Comparison of ENCODE assay signal across 9 mouse cellular contexts in genomic region chr11:88148638-88149279, GRCm38 (mm10). TPM values are rescaled to one million over a fixed set of nuclear protein-coding genes. Genes with fewer than 3 reads are reported as not detected.
DNase-seq lines count a peak whose midpoint lies in the region; ATAC-seq lines count a peak whose summit lies in the region.
"Had no signal": no experiment of that assay in that cellular context is flagged by ENCODE, and none has a peak within 500 bp of the region (broad histone marks: within the 10 kb centered on the region; RNA-seq: fewer than 3 reads in every experiment).

No protein-coding gene starts in this region.

- no peak overlapping the region for H3K9ac ChIP-seq in embryonic facial prominence, embryonic 15.5 days
- H3K9ac ChIP-seq in midbrain, embryonic 14.5 days (replicated peaks; ENCODE audit: low read length) = 0 out of 2 replicates have a peak overlapping the region, but pooled peaks have one; percentile 16

- no peaks in the 10 kb centered on the region for H3K27me3 ChIP-seq in embryonic facial prominence, embryonic 15.5 days
- no peaks in the 10 kb centered on the region for H3K27me3 ChIP-seq in midbrain, embryonic 14.5 days (ENCODE audit: control insufficient read depth, insufficient read depth, low read length)

- peak; percentile 37 for ATAC-seq in embryonic facial prominence, embryonic 15.5 days (ENCODE audit: insufficient number of reproducible peaks, low FRiP score, low TSS enrichment, low read depth)
- no peak for ATAC-seq in midbrain, embryonic 14.5 days (ENCODE audit: low FRiP score, low TSS enrichment)

- DNase-seq in adrenal gland, postnatal 10 days = peak; percentile 71
- no peak for DNase-seq in adrenal gland, postnatal 25 days
- peak; percentile 51 for DNase-seq in Muller cell, postnatal 12 days (ENCODE audit: inconsistent ontology term)
- DNase-seq in heart, postnatal 10 days = peak; percentile 71 to 79
- peak; percentile 67 for DNase-seq in kidney, postnatal 14 days
- DNase-seq in midbrain, embryonic 14.5 days = peak; percentile 55
- DNase-seq in T-cell, adult 2 months (ENCODE audit: low spot score) = no peak

- no peak overlapping the region; the same call in 1 of the 2 replicates for H3K4me2 ChIP-seq in embryonic facial prominence, embryonic 15.5 days (replicated peaks)
- H3K4me2 ChIP-seq in midbrain, embryonic 14.5 days (ENCODE audit: low read length) = no peak overlapping the region

- peaks cover 47% of the 10 kb centered on the region for H3K4me1 ChIP-seq in embryonic facial prominence, embryonic 15.5 days
- peaks cover 28% of the 10 kb centered on the region for H3K4me1 ChIP-seq in midbrain, embryonic 14.5 days (ENCODE audit: control insufficient read depth, insufficient read depth, low read length)

- H3K36me3 ChIP-seq in embryonic facial prominence, embryonic 15.5 days = no peaks in the 10 kb centered on the region
- H3K36me3 ChIP-seq in midbrain, embryonic 14.5 days (ENCODE audit: control insufficient read depth, insufficient read depth, low read length) = no peaks in the 10 kb centered on the region

- no peak overlapping the region for H3K4me3 ChIP-seq in embryonic facial prominence, embryonic 15.5 days (replicated peaks)
- H3K4me3 ChIP-seq in midbrain, embryonic 14.5 days (replicated peaks; ENCODE audit: low read depth, low read length) = no peak overlapping the region

- H3K9me3 ChIP-seq in embryonic facial prominence, embryonic 15.5 days (replicated peaks) = no peaks in the 10 kb centered on the region
- H3K9me3 ChIP-seq in midbrain, embryonic 14.5 days (ENCODE audit: control insufficient read depth, low read length) = no peaks in the 10 kb centered on the region

- intact Hi-C loops in heart, postnatal 10 days (cut with DNase I) = no loop called here

- H3K27ac ChIP-seq in embryonic facial prominence, embryonic 15.5 days (replicated peaks) = peak overlapping the region; percentile 80
- peak overlapping the region; percentile 46 for H3K27ac ChIP-seq in midbrain, embryonic 14.5 days (replicated peaks; ENCODE audit: low read depth, low read length)
- H3K27ac ChIP-seq: macrophage had no signal

- 18% methylated on average over 11 of the region's 11 CpGs for WGBS in embryonic facial prominence, embryonic 15.5 days
- WGBS in midbrain, embryonic 14.5 days = 7% methylated on average over 11 of the region's 11 CpGs

RNA-seq across cellular contexts. Expression of gene Cuedc1, which starts 50.9 kb away (rescaled TPM):
- total RNA-seq in adrenal gland, postnatal 10 days (2021) = 10 to 100 TPM; 32.4 to 43.1 TPM
- 50.7 and 68.6 TPM in 2 replicates for total RNA-seq in adrenal gland, postnatal 25 days (2021)
- 35.4 and 38.7 TPM in 2 replicates for polyA plus RNA-seq in embryonic facial prominence, embryonic 15.5 days (2015; fragmentation: Nextera tagmentation; extraction: Ambion mirVana)
- 10 to 100 TPM; 45.6 to 48.4 TPM for total RNA-seq in heart, postnatal 10 days (2021)
- 29.6 and 31.1 TPM in 2 replicates for polyA plus RNA-seq in midbrain, embryonic 14.5 days (2014; fragmentation: Nextera tagmentation; extraction: Ambion mirVana)

RNA-seq across cellular contexts. Expression of gene Mrps23, which starts 55.4 kb away (rescaled TPM):
- total RNA-seq in adrenal gland, postnatal 10 days (2021) = 100 to 1,000 TPM; 175 to 192 TPM
- 133 and 199 TPM in 2 replicates for total RNA-seq in adrenal gland, postnatal 25 days (2021)
- polyA plus RNA-seq in embryonic facial prominence, embryonic 15.5 days (2015; fragmentation: Nextera tagmentation; extraction: Ambion mirVana) = 58.4 and 61.6 TPM in 2 replicates
- total RNA-seq in heart, postnatal 10 days (2021) = 100 to 1,000 TPM; 250 to 256 TPM
- polyA plus RNA-seq in midbrain, embryonic 14.5 days (2014; fragmentation: Nextera tagmentation; extraction: Ambion mirVana) = 67.9 and 70.0 TPM in 2 replicates

Comparison
In these comparisons a context has a peak if more than half of its experiments do, and no peak if none do; other contexts are left out.
1. DNase-seq: peak in adrenal gland, postnatal 10 days (single experiment), Muller cell, postnatal 12 days (single experiment), heart, postnatal 10 days (2 of 2), kidney, postnatal 14 days (single experiment) and midbrain, embryonic 14.5 days (single experiment); none in adrenal gland, postnatal 25 days (single experiment) and T-cell, adult 2 months (single experiment).